Mouse (Mus musculus) megakaryocyte, embryonic 14.5 days (primary cell): ENCODE measurements around the gene Syp.

Experiments used
- FLI1 ChIP-seq: IDR thresholded peaks from 2 replicates; pipeline ENCODE4 v1.6.1; 2012; ENCODE audit warnings: low read length, inconsistent platforms, mixed read lengths
- GATA1 ChIP-seq: IDR thresholded peaks from 3 replicates; pipeline ENCODE4 v1.6.1; 2012; ENCODE audit warnings: mixed read lengths, low read length, inconsistent platforms, borderline replicate concordance

DNA sequence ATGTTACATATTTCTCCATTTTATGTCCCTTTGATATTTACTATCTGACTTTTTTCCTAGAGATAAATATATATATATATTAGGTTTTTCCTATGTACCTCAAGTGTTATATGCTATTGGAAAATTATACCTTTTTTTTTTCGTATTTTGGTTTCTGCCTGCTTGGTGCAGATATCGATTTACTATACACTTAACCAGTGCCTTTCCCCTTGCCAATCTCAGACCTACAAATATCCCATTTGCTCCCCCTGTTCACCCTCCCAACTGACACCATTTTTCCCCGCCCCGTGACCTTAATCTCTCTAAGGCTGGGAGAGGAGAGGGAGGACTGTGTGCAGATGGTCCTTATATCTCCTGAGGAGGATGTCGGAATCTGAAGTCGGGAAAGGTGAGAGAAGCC, 31.5 kb upstream of the Syp start, which contains the start of gene Cacna1f:
- no peak for TF ChIP-seq GATA1
- no peak for TF ChIP-seq FLI1
